Mouse (Mus musculus): ENCODE data around the gene Eif1b. TPM values are rescaled to one million over a fixed set of nuclear protein-coding genes. Genes with fewer than 3 reads are reported as not detected.
A peak's percentile ranks its signal among the peaks of the same experiment; 100 is the strongest.

Gene Eif1b
- polyA plus RNA-seq, 1 experiment = 31.4 TPM

GRCm38 (mm10) chr9:120491509-120491908 is 523 bp upstream of the Eif1b start:
- 74% methylated on average over 3 of the region's 3 CpGs for WGBS
- DNase-seq = no peak

DNA sequence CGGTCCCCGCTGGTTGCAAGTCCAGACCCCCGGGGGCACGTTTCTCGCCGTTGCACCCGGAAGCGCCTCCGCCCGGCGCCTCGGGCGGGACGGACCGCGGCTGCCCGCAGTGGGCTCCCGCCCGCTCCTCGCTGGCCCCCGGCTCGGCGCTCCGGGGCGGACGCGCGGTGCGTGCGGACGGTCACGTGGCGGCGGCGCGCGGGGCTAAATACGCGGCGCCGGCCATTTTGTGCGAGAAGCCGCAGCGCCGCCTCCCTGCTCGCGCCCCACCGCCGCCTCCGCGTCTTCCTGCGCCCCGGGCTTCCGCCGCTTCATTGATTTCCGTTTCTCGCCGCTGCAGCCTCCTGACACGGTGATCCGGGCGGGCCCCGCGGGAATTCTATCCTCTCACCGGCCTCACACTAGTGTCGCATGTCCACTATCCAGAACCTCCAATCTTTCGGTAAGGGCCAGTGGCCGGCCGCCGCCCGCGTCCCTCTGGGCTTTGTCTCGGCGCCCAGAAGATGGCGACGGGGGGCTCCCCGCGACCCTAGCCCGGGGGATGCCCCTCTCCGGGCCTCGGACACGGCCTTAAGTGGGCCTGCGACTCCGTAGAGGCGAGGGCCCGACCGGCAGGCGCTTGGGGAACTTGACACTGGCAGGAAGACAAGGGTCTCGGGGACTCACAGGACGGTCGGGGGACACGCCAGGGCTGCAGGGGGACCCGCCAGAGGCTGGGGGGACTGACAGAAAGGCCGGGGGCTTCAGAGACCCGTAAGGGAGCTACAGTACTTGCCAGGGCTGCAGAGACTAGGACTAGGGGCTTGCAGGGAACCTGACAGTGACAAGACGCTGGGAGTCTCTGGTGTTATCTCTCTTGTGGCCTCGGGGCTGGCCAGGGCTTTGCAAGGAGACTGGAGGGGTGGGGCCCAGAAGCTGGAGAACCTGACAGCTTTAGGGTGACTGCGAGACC is 644 bp downstream of the Eif1b start:
- DNase-seq = peak; percentile 76
- TF ChIP-seq CTCF (IDR thresholded peaks at IDR 0.05; ENCODE audit: insufficient read depth, low read length) (no peak), POLR2A (IDR thresholded peaks at IDR 0.05; ENCODE audit: borderline replicate concordance, extremely low read depth, low read depth, low read length) (no peak)
- Histone ChIP-seq H3K4me3 (replicated peaks; ENCODE audit: extremely low read depth, low read depth, low read length) (peak overlapping the region; percentile 65), H3K4me1 (ENCODE audit: control insufficient read depth, insufficient read depth, low read length) (peaks cover 2% of the 10 kb centered on the region; the same call in 1 of the 2 replicates)
- 1% methylated on average over 82 of the region's 97 CpGs for WGBS

More at GRCm38 (mm10) chr9:120491509-120491908, 523 bp upstream of the Eif1b start:
- TF ChIP-seq POLR2A (IDR thresholded peaks at IDR 0.05; ENCODE audit: borderline replicate concordance, extremely low read depth, low read depth, low read length) = no peak
- TF ChIP-seq CTCF (IDR thresholded peaks at IDR 0.05; ENCODE audit: insufficient read depth, low read length) = no peak
- Histone ChIP-seq H3K4me3 (replicated peaks; ENCODE audit: extremely low read depth, low read depth, low read length) (no peak overlapping the region), H3K4me1 (ENCODE audit: control insufficient read depth, insufficient read depth, low read length) (no peaks in the 10 kb centered on the region; the same call in 1 of the 2 replicates)

DNA sequence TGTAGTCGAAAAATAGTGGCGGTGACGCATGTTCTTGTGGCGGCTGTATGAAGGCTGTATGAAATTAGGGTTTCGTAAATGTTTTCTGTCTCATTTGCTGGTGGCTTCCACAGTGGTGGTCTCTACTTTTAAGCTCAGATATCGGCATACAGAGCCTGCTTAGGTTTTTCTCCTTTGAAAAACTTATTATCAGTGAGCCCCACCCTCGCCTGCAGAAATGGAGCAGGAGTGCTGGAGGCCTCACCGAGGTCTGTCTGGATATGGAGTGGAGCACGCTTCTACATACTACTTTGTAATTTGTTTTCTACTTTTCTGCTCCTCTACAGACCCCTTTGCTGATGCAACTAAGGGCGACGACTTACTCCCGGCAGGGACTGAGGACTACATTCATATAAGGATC is 1.7 kb downstream of the Eif1b start:
- Histone ChIP-seq H3K4me3 (replicated peaks; ENCODE audit: extremely low read depth, low read depth, low read length) (no peak overlapping the region), H3K4me1 (ENCODE audit: control insufficient read depth, insufficient read depth, low read length) (peaks cover 2% of the 10 kb centered on the region; the same call in 1 of the 2 replicates)
- no peak for DNase-seq
- TF ChIP-seq POLR2A (IDR thresholded peaks at IDR 0.05; ENCODE audit: borderline replicate concordance, extremely low read depth, low read depth, low read length) = no peak
- no peak for TF ChIP-seq CTCF (IDR thresholded peaks at IDR 0.05; ENCODE audit: insufficient read depth, low read length)
- WGBS = 66% methylated on average over 12 of the region's 12 CpGs

DNA sequence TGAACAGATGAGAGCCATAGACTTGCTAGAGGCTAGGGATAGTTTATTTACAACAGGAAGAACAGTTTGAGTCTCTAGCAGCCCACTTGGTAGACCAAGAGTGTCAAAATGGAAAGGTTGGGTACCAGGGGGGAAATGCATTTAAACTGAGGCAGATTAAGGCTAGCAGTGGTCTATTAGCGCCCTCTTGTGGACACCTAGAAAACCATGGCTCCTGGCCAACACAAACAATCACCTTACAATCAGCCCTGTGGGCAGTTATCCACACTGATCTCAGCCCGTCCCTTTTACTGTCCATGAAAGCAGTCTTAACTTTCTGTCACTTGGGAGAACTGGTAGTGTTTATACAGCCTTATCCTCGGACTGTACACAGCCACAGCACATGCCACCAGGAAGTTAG is 4.7 kb downstream of the Eif1b start:
- 3% methylated on average over 3 of the region's 3 CpGs for WGBS

GRCm38 (mm10) chr9:120497983-120498382 is 6.0 kb downstream of the Eif1b start:
- TF ChIP-seq POLR2A (IDR thresholded peaks at IDR 0.05; ENCODE audit: borderline replicate concordance, extremely low read depth, low read depth, low read length) (no peak), CTCF (IDR thresholded peaks at IDR 0.05; ENCODE audit: insufficient read depth, low read length) (no peak)
- H3K4me1 ChIP-seq (ENCODE audit: control insufficient read depth, insufficient read depth, low read length) = peaks cover 2% of the 10 kb centered on the region; the same call in 1 of the 2 replicates
- 82% methylated on average over 5 of the region's 5 CpGs for WGBS

More for the DNA sequence above, 4.7 kb downstream of the Eif1b start:
- DNase-seq = peak; percentile 66
- TF ChIP-seq POLR2A (IDR thresholded peaks at IDR 0.05; ENCODE audit: borderline replicate concordance, extremely low read depth, low read depth, low read length) (no peak), CTCF (IDR thresholded peaks at IDR 0.05; ENCODE audit: insufficient read depth, low read length) (peak; percentile 70)
- no peak overlapping the region for H3K4me3 ChIP-seq (replicated peaks; ENCODE audit: extremely low read depth, low read depth, low read length)
- H3K4me1 ChIP-seq (ENCODE audit: control insufficient read depth, insufficient read depth, low read length) = peaks cover 2% of the 10 kb centered on the region; the same call in 1 of the 2 replicates

GRCm38 (mm10) chr9:120501191-120501902 is 9.3 kb downstream of the Eif1b start:
- Histone ChIP-seq H3K4me3 (replicated peaks; ENCODE audit: extremely low read depth, low read depth, low read length) (no peak overlapping the region), H3K4me1 (ENCODE audit: control insufficient read depth, insufficient read depth, low read length) (0 out of 2 replicates have a peak, but pooled peaks cover 2% of the 10 kb centered on the region)
- no peak for TF ChIP-seq POLR2A (IDR thresholded peaks at IDR 0.05; ENCODE audit: borderline replicate concordance, extremely low read depth, low read depth, low read length)
- 0 out of 2 replicates have a peak, but pooled peaks have one; percentile 5 for TF ChIP-seq CTCF (IDR thresholded peaks at IDR 0.05; ENCODE audit: insufficient read depth, low read length)
- WGBS = 39% methylated on average over 10 of the region's 10 CpGs
- DNase-seq = no peak

More at GRCm38 (mm10) chr9:120497983-120498382, 6.0 kb downstream of the Eif1b start:
- no peak overlapping the region for H3K4me3 ChIP-seq (replicated peaks; ENCODE audit: extremely low read depth, low read depth, low read length)
- DNase-seq = no peak

GRCm38 (mm10) chr9:120502013-120502412 is 10.0 kb downstream of the Eif1b start:
- no peak overlapping the region for H3K4me3 ChIP-seq (replicated peaks; ENCODE audit: extremely low read depth, low read depth, low read length)
- TF ChIP-seq POLR2A (IDR thresholded peaks at IDR 0.05; ENCODE audit: borderline replicate concordance, extremely low read depth, low read depth, low read length) (no peak), CTCF (IDR thresholded peaks at IDR 0.05; ENCODE audit: insufficient read depth, low read length) (peak; percentile 26; the same call in 1 of the 2 replicates)
- H3K4me1 ChIP-seq (ENCODE audit: control insufficient read depth, insufficient read depth, low read length) = no peaks in the 10 kb centered on the region
- DNase-seq = peak; percentile 65
- WGBS = 6% methylated on average over 8 of the region's 8 CpGs

GRCm38 (mm10) chr9:120504423-120504822 is 12.4 kb downstream of the Eif1b start:
- TF ChIP-seq POLR2A (IDR thresholded peaks at IDR 0.05; ENCODE audit: borderline replicate concordance, extremely low read depth, low read depth, low read length) (no peak), CTCF (IDR thresholded peaks at IDR 0.05; ENCODE audit: insufficient read depth, low read length) (no peak)
- Histone ChIP-seq H3K4me1 (ENCODE audit: control insufficient read depth, insufficient read depth, low read length) (no peaks in the 10 kb centered on the region), H3K4me3 (replicated peaks; ENCODE audit: extremely low read depth, low read depth, low read length) (no peak overlapping the region)
- 76% methylated on average over 2 of the region's 2 CpGs for WGBS
- no peak for DNase-seq

GRCm38 (mm10) chr9:120511781-120512180 is 19.7 kb downstream of the Eif1b start:
- H3K4me1 ChIP-seq (ENCODE audit: control insufficient read depth, insufficient read depth, low read length) = no peaks in the 10 kb centered on the region
- TF ChIP-seq POLR2A (IDR thresholded peaks at IDR 0.05; ENCODE audit: borderline replicate concordance, extremely low read depth, low read depth, low read length) = no peak
- peak; percentile 31; the same call in 1 of the 2 replicates for TF ChIP-seq CTCF (IDR thresholded peaks at IDR 0.05; ENCODE audit: insufficient read depth, low read length)
- no peak overlapping the region for H3K4me3 ChIP-seq (replicated peaks; ENCODE audit: extremely low read depth, low read depth, low read length)
- WGBS = 73% methylated on average over 3 of the region's 3 CpGs
- DNase-seq = peak; percentile 47
